Mouse (Mus musculus): ENCODE measurements around the gene Limch1. TPM values are rescaled to one million over a fixed set of nuclear protein-coding genes. Genes with fewer than 3 reads are reported as not detected.
A peak's percentile ranks its signal among the peaks of the same experiment; 100 is the strongest.

Gene Limch1
- polyA plus RNA-seq (2015; fragmentation: Nextera tagmentation; extraction: Ambion mirVana) = 36.3 and 37.5 TPM in 2 replicates

- H3K4me1 ChIP-seq (ENCODE audit: insufficient read depth, low read length) = peaks cover 22% of the 10 kb centered on the region
- under 1% methylated on average over 34 of the region's 50 CpGs for WGBS
- no peaks in the 10 kb centered on the region for H3K36me3 ChIP-seq (ENCODE audit: insufficient read depth, low read length)
- H3K9ac ChIP-seq (replicated peaks; ENCODE audit: low read length) = peak within 1 kb of the TSS; percentile 69
- peak; percentile 80 for ATAC-seq (ENCODE audit: low FRiP score, low TSS enrichment)
- no peaks in the 10 kb centered on the region for H3K27me3 ChIP-seq (ENCODE audit: insufficient read depth, low read length)
- peak within 1 kb of the TSS; percentile 74 for H3K27ac ChIP-seq (ENCODE audit: low read length)
- peak within 1 kb of the TSS; percentile 89 for H3K4me2 ChIP-seq (replicated peaks; ENCODE audit: low read depth, low read length)
- H3K4me3 ChIP-seq (ENCODE audit: low read length) = peak within 1 kb of the TSS; percentile 66
- H3K9me3 ChIP-seq (ENCODE audit: low read length) = no peaks in the 10 kb centered on the region
Observed at GRCm38 (mm10) chr5:66745390-66745995, at the start of gene Limch1. Limch1 (plus strand) TSS chr5:66745827.

- Histone ChIP-seq H3K27ac (ENCODE audit: low read length) (no peak overlapping the region), H3K9me3 (ENCODE audit: low read length) (no peaks in the 10 kb centered on the region), H3K27me3 (ENCODE audit: insufficient read depth, low read length) (no peaks in the 10 kb centered on the region), H3K4me1 (ENCODE audit: insufficient read depth, low read length) (no peaks in the 10 kb centered on the region), H3K4me3 (ENCODE audit: low read length) (no peak overlapping the region), H3K4me2 (replicated peaks; ENCODE audit: low read depth, low read length) (no peak overlapping the region), H3K9ac (replicated peaks; ENCODE audit: low read length) (no peak overlapping the region), H3K36me3 (ENCODE audit: insufficient read depth, low read length) (no peaks in the 10 kb centered on the region)
- ATAC-seq (ENCODE audit: low FRiP score, low TSS enrichment) = no peak; the same call in 1 of the 2 replicates
Observed at GRCm38 (mm10) chr5:66697119-66697518, 48.5 kb upstream of the Limch1 start.

- Histone ChIP-seq H3K4me1 (ENCODE audit: insufficient read depth, low read length) (no peaks in the 10 kb centered on the region), H3K9ac (replicated peaks; ENCODE audit: low read length) (no peak overlapping the region), H3K4me3 (ENCODE audit: low read length) (no peak overlapping the region), H3K27me3 (ENCODE audit: insufficient read depth, low read length) (no peaks in the 10 kb centered on the region), H3K9me3 (ENCODE audit: low read length) (no peaks in the 10 kb centered on the region), H3K4me2 (replicated peaks; ENCODE audit: low read depth, low read length) (no peak overlapping the region), H3K27ac (ENCODE audit: low read length) (no peak overlapping the region), H3K36me3 (ENCODE audit: insufficient read depth, low read length) (no peaks in the 10 kb centered on the region)
- WGBS = 56% methylated on average over 6 of the region's 6 CpGs
- ATAC-seq (ENCODE audit: low FRiP score, low TSS enrichment) = no peak
Observed at GRCm38 (mm10) chr5:66699911-66700310, 45.7 kb upstream of the Limch1 start.

GRCm38 (mm10) chr5:66701951-66702350 is 43.7 kb upstream of the Limch1 start:
- Histone ChIP-seq H3K27me3 (ENCODE audit: insufficient read depth, low read length) (no peaks in the 10 kb centered on the region), H3K27ac (ENCODE audit: low read length) (no peak overlapping the region), H3K4me2 (replicated peaks; ENCODE audit: low read depth, low read length) (no peak overlapping the region), H3K4me1 (ENCODE audit: insufficient read depth, low read length) (no peaks in the 10 kb centered on the region), H3K36me3 (ENCODE audit: insufficient read depth, low read length) (no peaks in the 10 kb centered on the region), H3K9me3 (ENCODE audit: low read length) (no peaks in the 10 kb centered on the region), H3K4me3 (ENCODE audit: low read length) (no peak overlapping the region), H3K9ac (replicated peaks; ENCODE audit: low read length) (no peak overlapping the region)
- no peak for ATAC-seq (ENCODE audit: low FRiP score, low TSS enrichment)
- 88% methylated on average over 4 of the region's 4 CpGs for WGBS

- H3K4me3 ChIP-seq (ENCODE audit: low read length) = no peak overlapping the region
- H3K9me3 ChIP-seq (ENCODE audit: low read length) = no peaks in the 10 kb centered on the region
- H3K4me2 ChIP-seq (replicated peaks; ENCODE audit: low read depth, low read length) = no peak overlapping the region
- no peaks in the 10 kb centered on the region for H3K27me3 ChIP-seq (ENCODE audit: insufficient read depth, low read length)
- no peak overlapping the region for H3K9ac ChIP-seq (replicated peaks; ENCODE audit: low read length)
- 40% methylated on average over 10 of the region's 10 CpGs for WGBS
- H3K27ac ChIP-seq (ENCODE audit: low read length) = no peak overlapping the region
- ATAC-seq (ENCODE audit: low FRiP score, low TSS enrichment) = no peak
- no peaks in the 10 kb centered on the region for H3K36me3 ChIP-seq (ENCODE audit: insufficient read depth, low read length)
- no peaks in the 10 kb centered on the region for H3K4me1 ChIP-seq (ENCODE audit: insufficient read depth, low read length)
Observed at GRCm38 (mm10) chr5:66703317-66704004, 42.2 kb upstream of the Limch1 start.

DNA sequence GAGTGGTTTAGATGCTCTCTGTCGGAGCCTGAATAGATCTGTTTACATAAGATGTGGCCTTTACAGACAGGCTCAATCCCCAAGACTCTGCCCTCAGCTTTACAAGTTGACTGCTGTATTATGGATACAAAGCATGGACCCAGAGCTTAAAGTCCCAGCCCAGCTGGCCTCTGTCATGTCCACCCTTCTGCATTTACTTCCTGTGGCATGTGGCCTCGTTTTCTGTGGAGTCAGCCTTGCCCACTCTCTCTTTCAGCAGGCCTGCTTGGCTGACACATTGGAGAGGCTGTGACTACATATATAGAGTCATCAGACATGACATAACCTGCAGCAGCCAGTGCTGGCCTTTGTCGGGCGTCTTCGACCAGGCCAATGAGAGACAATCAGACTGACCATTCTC is 37.8 kb upstream of the Limch1 start:
- Histone ChIP-seq H3K27me3 (ENCODE audit: insufficient read depth, low read length) (no peaks in the 10 kb centered on the region), H3K9ac (replicated peaks; ENCODE audit: low read length) (no peak overlapping the region), H3K4me3 (ENCODE audit: low read length) (no peak overlapping the region), H3K4me2 (replicated peaks; ENCODE audit: low read depth, low read length) (no peak overlapping the region), H3K9me3 (ENCODE audit: low read length) (no peaks in the 10 kb centered on the region), H3K4me1 (ENCODE audit: insufficient read depth, low read length) (no peaks in the 10 kb centered on the region), H3K27ac (ENCODE audit: low read length) (no peak overlapping the region), H3K36me3 (ENCODE audit: insufficient read depth, low read length) (no peaks in the 10 kb centered on the region)
- 70% methylated on average over 5 of the region's 5 CpGs for WGBS
- no peak for ATAC-seq (ENCODE audit: low FRiP score, low TSS enrichment)

- Histone ChIP-seq H3K9ac (replicated peaks; ENCODE audit: low read length) (no peak overlapping the region), H3K4me3 (ENCODE audit: low read length) (no peak overlapping the region), H3K4me1 (ENCODE audit: insufficient read depth, low read length) (no peaks in the 10 kb centered on the region), H3K36me3 (ENCODE audit: insufficient read depth, low read length) (no peaks in the 10 kb centered on the region), H3K27me3 (ENCODE audit: insufficient read depth, low read length) (no peaks in the 10 kb centered on the region), H3K9me3 (ENCODE audit: low read length) (no peaks in the 10 kb centered on the region), H3K4me2 (replicated peaks; ENCODE audit: low read depth, low read length) (no peak overlapping the region), H3K27ac (ENCODE audit: low read length) (no peak overlapping the region)
- no peak for ATAC-seq (ENCODE audit: low FRiP score, low TSS enrichment)
- 15% methylated on average over 4 of the region's 4 CpGs for WGBS
Observed at GRCm38 (mm10) chr5:66710445-66711019, 35.1 kb upstream of the Limch1 start.

DNA sequence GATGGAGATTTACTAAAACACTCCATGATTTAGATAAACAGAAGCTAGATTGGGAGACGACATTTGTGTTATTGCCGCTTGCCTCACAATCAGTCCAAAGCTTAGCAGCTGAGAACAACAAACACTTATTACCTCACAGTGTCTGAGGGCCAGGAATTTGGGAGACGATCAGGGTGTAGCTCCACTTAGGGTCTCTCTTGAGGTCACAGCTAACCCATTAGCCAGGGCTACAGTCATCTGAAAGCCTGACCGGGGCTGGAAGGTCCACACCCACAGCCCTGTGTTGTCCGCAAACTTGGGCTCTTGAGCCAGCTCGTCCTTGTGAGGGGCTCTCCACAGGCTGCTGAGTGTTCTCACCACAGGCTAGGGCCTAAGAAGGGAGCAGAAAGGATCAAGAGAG is 32.8 kb upstream of the Limch1 start:
- ATAC-seq (ENCODE audit: low FRiP score, low TSS enrichment) = no peak
- H3K4me3 ChIP-seq (ENCODE audit: low read length) = no peak overlapping the region
- no peaks in the 10 kb centered on the region for H3K36me3 ChIP-seq (ENCODE audit: insufficient read depth, low read length)
- H3K4me1 ChIP-seq (ENCODE audit: insufficient read depth, low read length) = no peaks in the 10 kb centered on the region
- no peak overlapping the region for H3K4me2 ChIP-seq (replicated peaks; ENCODE audit: low read depth, low read length)
- H3K9ac ChIP-seq (replicated peaks; ENCODE audit: low read length) = no peak overlapping the region
- H3K27me3 ChIP-seq (ENCODE audit: insufficient read depth, low read length) = no peaks in the 10 kb centered on the region; the same call in 1 of the 2 replicates
- no peaks in the 10 kb centered on the region for H3K9me3 ChIP-seq (ENCODE audit: low read length)
- WGBS = 71% methylated on average over 6 of the region's 6 CpGs
- no peak overlapping the region for H3K27ac ChIP-seq (ENCODE audit: low read length)

GRCm38 (mm10) chr5:66715498-66715931 is 30.1 kb upstream of the Limch1 start:
- Histone ChIP-seq H3K27ac (ENCODE audit: low read length) (no peak overlapping the region), H3K27me3 (ENCODE audit: insufficient read depth, low read length) (no peaks in the 10 kb centered on the region; the same call in 1 of the 2 replicates), H3K9ac (replicated peaks; ENCODE audit: low read length) (no peak overlapping the region), H3K4me2 (replicated peaks; ENCODE audit: low read depth, low read length) (no peak overlapping the region), H3K9me3 (ENCODE audit: low read length) (no peaks in the 10 kb centered on the region), H3K36me3 (ENCODE audit: insufficient read depth, low read length) (no peaks in the 10 kb centered on the region), H3K4me3 (ENCODE audit: low read length) (no peak overlapping the region), H3K4me1 (ENCODE audit: insufficient read depth, low read length) (no peaks in the 10 kb centered on the region)
- ATAC-seq (ENCODE audit: low FRiP score, low TSS enrichment) = no peak
- 65% methylated on average over 4 of the region's 4 CpGs for WGBS

DNA sequence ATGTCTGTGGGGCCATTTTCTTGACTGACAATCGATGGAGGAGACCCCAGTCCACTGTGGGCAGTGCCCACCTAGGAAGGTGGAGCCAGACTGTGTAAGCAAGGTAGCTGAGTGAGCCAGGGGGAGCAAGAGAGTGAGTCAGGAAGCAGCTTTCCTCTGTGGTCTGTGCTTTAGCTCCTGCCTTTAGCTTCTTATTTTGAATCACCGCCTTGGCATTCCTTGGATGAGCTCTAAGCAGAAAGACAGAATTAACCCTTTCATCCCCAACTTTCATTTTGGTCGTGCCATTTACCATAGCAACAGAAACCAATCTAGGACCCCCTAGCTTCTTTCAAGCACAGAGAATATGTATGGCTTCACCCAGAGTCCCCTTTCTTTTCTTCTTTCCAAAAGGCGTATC is 27.7 kb upstream of the Limch1 start:
- Histone ChIP-seq H3K4me1 (ENCODE audit: insufficient read depth, low read length) (0 out of 2 replicates have a peak, but pooled peaks cover 2% of the 10 kb centered on the region), H3K4me2 (replicated peaks; ENCODE audit: low read depth, low read length) (no peak overlapping the region), H3K4me3 (ENCODE audit: low read length) (no peak overlapping the region), H3K27ac (ENCODE audit: low read length) (no peak overlapping the region), H3K9me3 (ENCODE audit: low read length) (no peaks in the 10 kb centered on the region), H3K27me3 (ENCODE audit: insufficient read depth, low read length) (no peaks in the 10 kb centered on the region; the same call in 1 of the 2 replicates), H3K9ac (replicated peaks; ENCODE audit: low read length) (no peak overlapping the region), H3K36me3 (ENCODE audit: insufficient read depth, low read length) (no peaks in the 10 kb centered on the region)
- 63% methylated on average over 4 of the region's 4 CpGs for WGBS
- ATAC-seq (ENCODE audit: low FRiP score, low TSS enrichment) = no peak
